Mouse (Mus musculus) urinary bladder, adult 2 months (tissue): ENCODE data around the gene Aatf. TPM values are rescaled to one million over a fixed set of nuclear protein-coding genes. Genes with fewer than 3 reads are reported as not detected.

Source experiments
- DNase-seq: peaks from one replicate; pipeline ENCODE4 v3.0.0; 2022; ENCODE audit warnings: low spot score
- polyA plus RNA-seq: library from polyadenylated mRNA; depleted of rRNA; stranded (reverse); fragments of >200 nt; gene quantifications from 2 replicates; pipeline ENCODE4 v1.2.3, GENCODE M21; 2012; rRNA removed

Aatf gene
- polyA plus RNA-seq: 6.2 and 9.8 TPM in 2 replicates

- peak; percentile 90 for DNase-seq
These were observed at the start of gene Aatf for GRCm38 (mm10) chr11:84513171-84514116. Gene Aatf, minus strand, starts transcription at chr11:84513522.

DNA sequence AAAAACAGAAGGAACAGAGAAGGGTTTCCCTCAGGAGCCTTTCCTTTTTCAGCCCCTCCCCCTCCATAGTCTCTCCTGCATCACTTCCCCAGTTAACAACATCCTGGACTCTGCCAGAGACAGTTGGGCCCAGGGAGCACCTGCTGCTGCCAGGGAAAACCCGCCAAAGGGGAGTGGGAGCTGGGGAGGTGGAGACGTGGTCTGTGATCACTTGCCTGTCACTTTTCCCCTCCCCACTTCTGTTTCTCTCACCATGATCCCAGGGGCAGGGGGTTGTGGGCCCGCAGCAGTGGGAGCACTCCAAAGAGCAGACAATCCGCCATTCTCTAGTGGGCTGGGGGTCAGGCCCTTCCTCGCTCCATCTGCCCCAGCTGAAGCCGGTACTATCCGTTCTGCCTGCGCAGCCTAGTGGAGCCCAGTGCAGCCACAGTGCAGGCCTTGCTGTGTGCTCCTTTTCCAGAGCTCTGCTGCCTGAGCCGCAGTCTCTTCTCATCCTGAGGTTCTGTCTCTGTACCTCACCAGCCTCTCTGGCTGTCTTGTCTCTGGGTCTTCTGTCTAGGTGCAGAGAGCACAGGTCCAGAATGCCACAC is 49.5 kb upstream of the Aatf start:
- no peak for DNase-seq

DNA sequence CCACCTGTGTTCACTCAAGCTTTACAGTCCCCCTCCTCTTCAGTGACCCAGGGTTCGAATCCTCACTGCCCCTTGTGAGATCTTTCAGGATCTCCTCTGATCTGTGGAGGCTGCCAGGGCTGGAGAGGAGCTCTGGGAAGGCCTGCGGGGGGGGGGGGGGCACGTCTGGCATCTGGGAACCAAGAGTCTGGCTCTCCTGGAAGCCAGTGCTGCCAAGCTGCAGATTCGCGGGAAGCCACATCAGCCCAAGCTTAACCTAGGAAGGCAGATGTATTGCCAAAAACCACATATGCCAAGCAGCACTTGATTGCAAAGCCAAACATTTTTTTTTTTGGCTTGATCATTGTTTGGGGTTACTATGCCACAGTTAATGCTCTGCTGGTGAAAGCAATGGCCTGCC is 48.2 kb upstream of the Aatf start:
- no peak for DNase-seq

DNA sequence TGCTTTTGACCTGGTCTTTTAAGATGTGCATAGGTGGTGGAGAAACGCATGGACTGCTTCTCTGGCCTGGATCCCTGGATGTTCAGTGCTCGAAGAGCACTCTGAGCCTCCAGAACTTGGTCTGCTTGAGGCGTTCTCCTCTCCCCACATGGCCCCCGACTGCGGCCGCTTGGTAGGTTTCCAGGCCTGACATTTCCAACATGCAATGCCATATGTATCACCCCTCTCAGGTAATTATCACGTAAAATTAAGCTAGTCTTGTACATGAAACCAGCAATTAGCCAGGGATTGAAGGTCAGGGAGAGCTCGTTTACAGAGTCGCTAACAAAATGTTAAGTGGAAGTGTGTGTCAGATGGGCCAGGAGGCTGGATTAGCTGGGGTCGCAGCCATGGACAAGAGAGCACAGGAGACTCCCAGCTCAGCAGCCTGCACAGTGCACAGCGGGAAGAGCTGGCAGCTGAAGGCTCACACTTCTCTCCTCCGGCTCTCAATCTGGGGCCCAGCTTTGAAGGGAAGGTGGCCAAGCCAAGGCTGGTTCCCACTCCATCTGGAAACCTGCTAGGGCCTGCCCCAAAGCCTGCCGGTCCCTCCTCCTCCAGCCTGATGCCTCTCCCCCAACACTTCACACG is 40.6 kb upstream of the Aatf start:
- no peak for DNase-seq

DNA sequence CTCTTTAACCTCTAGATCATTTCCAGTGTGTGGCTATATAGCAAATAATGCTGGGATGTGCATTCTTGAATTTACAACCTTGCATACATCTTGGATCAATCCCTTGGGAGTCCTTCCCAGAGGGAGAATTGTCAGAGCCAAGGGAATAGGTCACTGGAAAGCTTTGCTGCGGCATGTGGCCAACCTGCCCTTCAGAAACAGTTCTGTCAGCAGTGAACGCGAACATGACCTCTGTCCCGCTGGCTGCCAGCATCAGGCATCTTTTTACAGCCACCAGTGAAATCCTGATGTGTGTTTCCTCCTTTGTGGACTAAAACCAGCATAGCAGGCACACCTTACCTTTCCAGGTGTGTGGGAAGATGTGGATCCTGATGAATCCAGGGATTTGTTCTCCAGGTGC is 38.0 kb upstream of the Aatf start:
- no peak for DNase-seq

DNA sequence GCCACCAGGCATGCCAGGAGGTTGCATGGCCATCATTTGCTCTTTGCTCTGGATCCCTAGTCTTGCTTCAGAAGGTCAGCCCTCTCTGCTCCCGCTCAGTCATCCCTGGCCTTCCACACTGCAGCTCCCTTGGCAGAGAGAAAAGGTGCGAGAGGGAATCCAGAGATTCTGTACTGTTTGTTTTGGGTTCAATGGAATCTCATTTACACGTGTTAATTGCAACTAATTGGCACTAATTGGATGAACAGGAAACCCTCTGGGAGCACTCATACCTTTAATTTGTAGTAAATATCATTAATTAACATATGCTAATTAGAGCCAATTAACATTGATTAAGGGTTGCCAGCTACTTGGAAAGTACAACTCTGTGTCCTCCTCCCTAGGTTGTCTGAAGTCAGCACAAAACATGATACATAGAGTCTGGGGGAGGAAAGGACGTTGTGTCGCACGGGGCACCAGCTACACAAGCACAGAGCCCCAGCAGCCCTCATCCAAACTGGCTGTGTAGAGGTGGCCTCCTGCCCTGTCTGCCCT is 36.0 kb upstream of the Aatf start:
- no peak for DNase-seq

GRCm38 (mm10) chr11:84548293-84548692 is 35.0 kb upstream of the Aatf start:
- no peak for DNase-seq

GRCm38 (mm10) chr11:84539981-84540380 is 26.7 kb upstream of the Aatf start:
- no peak for DNase-seq

GRCm38 (mm10) chr11:84529797-84530703 is 16.7 kb upstream of the Aatf start:
- DNase-seq: no peak

GRCm38 (mm10) chr11:84529143-84529755 is 15.9 kb upstream of the Aatf start:
- DNase-seq: no peak

DNA sequence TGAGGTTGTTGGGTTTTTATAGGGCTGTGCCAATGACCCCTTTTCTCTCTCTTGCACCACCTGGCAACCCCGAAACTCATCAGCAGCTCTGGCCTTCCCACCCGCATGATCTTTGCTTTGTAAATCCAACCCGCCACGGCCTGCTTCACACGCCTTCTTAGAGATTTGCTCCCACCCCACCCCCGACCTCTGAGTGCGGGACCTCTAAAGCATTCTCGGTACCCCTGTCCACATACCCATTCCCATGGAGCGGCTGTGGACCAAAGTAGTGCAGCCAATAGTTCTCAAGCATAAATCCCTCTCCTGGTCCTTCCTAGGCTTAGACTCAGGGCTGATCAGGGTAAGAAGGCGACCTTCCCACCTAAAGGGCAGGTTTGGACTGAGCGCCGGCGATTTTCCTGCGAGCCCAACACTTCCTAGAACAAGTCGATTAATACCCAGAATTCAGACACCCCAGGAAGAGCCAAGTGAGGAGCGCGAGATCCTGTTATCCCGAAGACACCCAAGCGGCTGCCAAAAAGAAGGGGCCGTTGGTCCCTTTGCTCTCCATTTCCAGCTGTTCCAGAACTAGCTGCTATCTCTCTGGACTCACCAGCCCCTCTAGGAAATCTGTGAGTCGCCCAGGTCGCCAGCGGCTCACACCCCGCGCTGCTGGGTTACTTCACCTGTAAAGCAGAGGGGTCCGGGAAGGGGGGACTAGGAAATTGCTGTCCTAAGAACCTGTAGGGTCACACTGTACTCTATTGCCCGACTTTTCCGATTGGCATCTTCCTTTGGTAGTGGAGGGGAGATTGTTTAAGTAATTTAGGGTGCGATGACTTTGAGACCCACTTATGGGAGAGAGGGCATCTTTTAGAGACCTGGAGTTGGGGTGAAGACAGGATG is 13.9 kb upstream of the Aatf start:
- no peak for DNase-seq

- DNase-seq: no peak
These were observed 13.1 kb upstream of the Aatf start for GRCm38 (mm10) chr11:84526451-84526850.

GRCm38 (mm10) chr11:84525421-84526274 is 12.3 kb upstream of the Aatf start, which contains the start of gene Lhx1:
Gene Lhx1, minus strand, starts transcription at chr11:84525535.
- DNase-seq: no peak

DNA sequence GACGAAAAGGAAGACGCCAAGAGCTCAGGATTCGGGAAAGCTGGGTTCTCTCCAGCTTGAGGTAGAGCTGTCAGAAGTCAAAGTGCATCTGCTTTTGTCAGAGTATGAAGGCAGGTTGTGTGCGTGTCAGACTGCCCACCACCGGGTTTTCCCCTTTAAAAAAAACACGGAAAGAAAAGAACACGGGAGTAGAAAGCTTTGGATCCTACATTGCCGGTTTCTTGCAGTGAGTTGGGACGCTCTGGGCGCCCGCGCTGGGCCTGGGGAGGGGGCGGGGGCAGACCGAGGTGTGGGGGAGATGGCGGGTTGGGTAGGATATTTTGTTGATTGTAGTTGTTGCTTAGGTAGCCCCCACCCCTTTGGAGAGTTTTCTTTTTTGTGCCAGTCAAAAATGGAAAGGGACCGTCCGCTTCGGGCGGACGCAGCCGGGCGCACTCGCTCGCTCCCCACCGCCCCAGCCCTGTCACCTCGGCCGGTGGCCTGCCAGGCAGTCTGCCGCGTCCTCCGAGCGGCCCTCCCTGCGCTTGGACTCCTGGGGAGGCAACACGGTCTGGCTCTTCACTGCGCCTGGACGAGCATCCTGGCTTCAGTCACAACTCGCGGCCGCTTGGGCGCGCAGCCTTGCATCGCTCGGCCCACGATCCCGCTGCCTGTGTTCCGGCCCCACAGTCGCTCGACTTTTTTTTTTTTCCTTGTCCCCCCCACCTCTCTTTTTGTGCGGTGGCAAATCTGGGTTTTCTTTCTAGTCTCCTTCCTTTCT is 11.4 kb upstream of the Aatf start:
- no peak for DNase-seq

DNA sequence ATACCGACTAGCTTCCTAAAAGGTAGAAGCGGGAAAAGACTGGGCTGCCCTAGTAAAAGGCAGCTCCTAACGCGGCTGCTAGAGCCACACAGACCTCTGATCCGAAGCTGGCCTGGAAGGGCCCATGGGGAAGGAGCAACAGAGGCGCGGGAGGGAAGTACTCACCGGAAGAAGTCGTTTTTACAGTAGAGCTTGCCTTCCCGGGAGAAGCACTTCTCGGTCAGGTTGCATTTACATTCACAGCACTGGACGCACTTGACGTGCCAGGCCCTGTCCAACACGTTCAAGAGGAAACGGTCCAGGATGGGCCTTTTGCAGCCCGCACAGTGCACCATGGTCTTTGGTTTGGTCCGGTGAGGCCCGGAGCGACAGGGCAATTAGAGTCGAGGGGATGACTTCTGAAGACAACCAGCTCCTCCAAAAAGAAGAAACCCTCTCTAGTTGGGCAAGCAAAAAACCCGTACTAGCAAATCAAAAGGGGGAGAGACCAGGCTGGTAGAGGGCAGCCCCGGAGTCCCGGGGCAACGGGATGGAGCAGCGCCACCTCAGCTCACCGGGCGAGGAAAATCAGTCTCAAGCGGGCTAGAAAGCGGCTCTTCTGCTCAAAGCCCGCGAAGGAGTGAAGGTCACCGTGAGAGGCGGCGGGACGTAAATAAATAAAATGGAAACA is 10.7 kb upstream of the Aatf start:
- DNase-seq: no peak

DNA sequence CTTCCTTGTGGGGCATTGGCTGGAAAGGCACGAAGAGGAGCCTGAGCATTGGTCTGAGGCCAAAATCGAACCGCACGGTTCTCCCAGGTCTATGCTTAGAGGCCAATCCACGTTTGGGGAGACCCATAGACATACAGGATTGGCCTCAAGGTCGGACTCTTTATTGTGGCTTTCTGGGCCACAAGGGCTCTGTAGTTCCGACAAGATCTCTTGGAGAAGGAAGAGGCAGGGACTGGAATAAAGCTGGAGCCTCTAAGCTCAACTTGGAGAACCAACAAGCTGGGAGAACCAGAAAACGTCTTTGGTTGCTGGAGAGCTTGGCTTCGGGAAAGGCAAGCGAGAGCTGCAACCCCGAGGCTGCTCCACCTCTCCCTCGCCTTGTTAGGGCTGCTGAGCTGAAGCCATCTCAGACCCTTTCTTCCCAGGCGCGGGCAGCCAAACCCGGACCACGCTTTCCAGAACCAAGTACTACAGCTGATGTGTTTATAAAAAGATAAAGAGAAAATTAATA is 10.1 kb upstream of the Aatf start:
- no peak for DNase-seq

- peak; percentile 74 for DNase-seq
These were observed 9.4 kb upstream of the Aatf start for GRCm38 (mm10) chr11:84522577-84523320.
